Mouse (Mus musculus) limb, embryonic 13.5 days (tissue): ENCODE measurements at regions not wholly inside any gene's neighbourhood (a gene's known extent, or its start where the extent isn't known, plus 50 kb on each side); places are given as distances from the start of the nearest gene placed in this dataset. TPM values are rescaled to one million over a fixed set of nuclear protein-coding genes. Genes with fewer than 3 reads are reported as not detected.

Source experiments
- ATAC-seq: fragments of 200-750 bp; cut with Nextera tagmentation; 2 replicates; pipeline ENCODE4 v1.8.0; 2017; ENCODE audit warnings: low read depth, moderate number of reproducible peaks, moderate TSS enrichment; ENCODE audit not compliant: low FRiP score
- H3K27ac ChIP-seq: fragments of 300-500 bp; sonication (generic); 2 replicates; pipeline ENCODE4 v1.5.1; 2015; ENCODE audit warnings: inconsistent platforms, mild to moderate bottlenecking, moderate library complexity
- H3K27me3 ChIP-seq: fragments of 300-500 bp; sonication (generic); 2 replicates; pipeline ENCODE4 v1.6.1; 2015; ENCODE audit warnings: mild to moderate bottlenecking, inconsistent platforms
- H3K36me3 ChIP-seq: fragments of 300-500 bp; sonication (generic); 2 replicates; pipeline ENCODE4 v1.6.1; 2015; ENCODE audit warnings: inconsistent platforms, mild to moderate bottlenecking, moderate library complexity
- H3K4me1 ChIP-seq: fragments of 300-500 bp; sonication (generic); 2 replicates; pipeline ENCODE4 v1.6.1; 2015; ENCODE audit warnings: inconsistent platforms
- H3K4me2 ChIP-seq: fragments of 300-500 bp; sonication (generic); replicated peaks from 2 replicates; pipeline ENCODE4 v1.6.1; 2015; ENCODE audit warnings: inconsistent platforms, mild to moderate bottlenecking, moderate library complexity
- H3K4me3 ChIP-seq: fragments of 300-500 bp; sonication (generic); 2 replicates; pipeline ENCODE4 v1.5.1; 2015; ENCODE audit warnings: moderate library complexity, mild to moderate bottlenecking, inconsistent platforms
- H3K9ac ChIP-seq: fragments of 300-500 bp; sonication (generic); 2 replicates; pipeline ENCODE4 v1.6.1; 2015; ENCODE audit warnings: mild to moderate bottlenecking, inconsistent platforms
- H3K9me3 ChIP-seq: fragments of 300-500 bp; sonication (generic); 2 replicates; pipeline ENCODE4 v1.6.1; 2016; ENCODE audit warnings: inconsistent platforms
- WGBS: fragments of 180-500 bp; shearing (Covaris S2); methylation state at CpG from one replicate; pipeline ENCODE4 v1.1.7; 2015; 5-methylcytosine and 5-hydroxymethylcytosine counted together
- microRNA-seq: library from miRNA; unstranded; fragments of <30 nt; microRNA quantifications from one replicate; pipeline ENCODE4, GENCODE M21; 2016

GRCm38 (mm10) chr1:168518087-168518486, 86.0 kb upstream of the Pbx1 start:
- H3K27ac ChIP-seq = no peak overlapping the region
- no peaks in the 10 kb centered on the region for H3K4me1 ChIP-seq
- no peak overlapping the region for H3K4me3 ChIP-seq
- H3K4me2 ChIP-seq = no peak overlapping the region
- 78% methylated on average over 6 of the region's 6 CpGs for WGBS
- no peaks in the 10 kb centered on the region for H3K27me3 ChIP-seq
- H3K36me3 ChIP-seq = no peaks in the 10 kb centered on the region
- H3K9ac ChIP-seq = no peak overlapping the region
- H3K9me3 ChIP-seq = no peaks in the 10 kb centered on the region
- ATAC-seq = no peak

- no peaks in the 10 kb centered on the region for H3K36me3 ChIP-seq
- no peak overlapping the region for H3K9ac ChIP-seq
- no peaks in the 10 kb centered on the region for H3K9me3 ChIP-seq
- no peak overlapping the region for H3K4me3 ChIP-seq
- H3K4me1 ChIP-seq = no peaks in the 10 kb centered on the region
- no peak overlapping the region for H3K27ac ChIP-seq
- no peaks in the 10 kb centered on the region for H3K27me3 ChIP-seq
- H3K4me2 ChIP-seq = no peak overlapping the region
- 79% methylated on average over 1 of the region's 1 CpGs for WGBS
- ATAC-seq = no peak
Measured at GRCm38 (mm10) chr1:168506326-168506725, 74.3 kb upstream of the Pbx1 start.

- Histone ChIP-seq H3K4me2 (no peak overlapping the region), H3K27me3 (no peaks in the 10 kb centered on the region), H3K4me1 (no peaks in the 10 kb centered on the region), H3K27ac (no peak overlapping the region), H3K4me3 (no peak overlapping the region), H3K9ac (no peak overlapping the region), H3K36me3 (no peaks in the 10 kb centered on the region), H3K9me3 (no peaks in the 10 kb centered on the region)
- WGBS = 58% methylated on average over 9 of the region's 9 CpGs
- no peak for ATAC-seq
Measured at GRCm38 (mm10) chr1:168504773-168505172, 72.7 kb upstream of the Pbx1 start.

DNA sequence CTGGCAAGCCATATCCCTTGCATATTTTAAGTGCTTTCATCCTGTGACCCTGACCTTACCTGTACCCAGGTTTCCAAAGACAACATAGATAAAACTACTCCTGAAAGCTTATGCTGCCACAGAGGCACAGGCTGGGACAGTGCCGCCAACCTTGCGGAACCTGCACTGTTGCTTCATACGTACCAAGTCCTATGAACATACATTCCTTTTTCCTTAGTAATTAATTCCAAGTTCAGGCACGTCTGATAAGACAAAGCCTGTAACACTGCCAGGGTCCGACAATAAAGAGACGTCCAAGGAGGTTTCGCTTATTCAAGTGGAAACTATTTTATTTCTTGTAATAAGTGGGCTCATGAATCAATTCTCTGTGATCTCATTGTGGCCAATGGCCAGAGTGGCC, 70.2 kb upstream of the Pbx1 start:
- H3K27ac ChIP-seq = no peak overlapping the region
- no peak overlapping the region for H3K4me3 ChIP-seq
- H3K36me3 ChIP-seq = no peaks in the 10 kb centered on the region
- H3K4me1 ChIP-seq = no peaks in the 10 kb centered on the region
- H3K9ac ChIP-seq = no peak overlapping the region
- H3K27me3 ChIP-seq = no peaks in the 10 kb centered on the region
- H3K9me3 ChIP-seq = no peaks in the 10 kb centered on the region
- 58% methylated on average over 7 of the region's 7 CpGs for WGBS
- no peak overlapping the region for H3K4me2 ChIP-seq
- peak; percentile 54; the same call in 1 of the 2 replicates for ATAC-seq

- Histone ChIP-seq H3K9ac (no peak overlapping the region), H3K36me3 (no peaks in the 10 kb centered on the region), H3K27me3 (no peaks in the 10 kb centered on the region), H3K4me2 (no peak overlapping the region), H3K4me1 (no peaks in the 10 kb centered on the region), H3K9me3 (no peaks in the 10 kb centered on the region), H3K4me3 (no peak overlapping the region), H3K27ac (no peak overlapping the region)
- WGBS = 34% methylated on average over 4 of the region's 4 CpGs
- ATAC-seq = no peak
Measured at GRCm38 (mm10) chr1:168501375-168502169, 69.5 kb upstream of the Pbx1 start.

GRCm38 (mm10) chr1:168497801-168498200, 65.7 kb upstream of the Pbx1 start:
- H3K9me3 ChIP-seq = no peaks in the 10 kb centered on the region
- peaks cover 3% of the 10 kb centered on the region; the same call in 1 of the 2 replicates for H3K4me1 ChIP-seq
- no peaks in the 10 kb centered on the region for H3K27me3 ChIP-seq
- 91% methylated on average over 4 of the region's 4 CpGs for WGBS
- no peak overlapping the region for H3K9ac ChIP-seq
- ATAC-seq = no peak
- H3K4me2 ChIP-seq = no peak overlapping the region
- no peak overlapping the region for H3K27ac ChIP-seq
- H3K36me3 ChIP-seq = no peaks in the 10 kb centered on the region
- H3K4me3 ChIP-seq = no peak overlapping the region

DNA sequence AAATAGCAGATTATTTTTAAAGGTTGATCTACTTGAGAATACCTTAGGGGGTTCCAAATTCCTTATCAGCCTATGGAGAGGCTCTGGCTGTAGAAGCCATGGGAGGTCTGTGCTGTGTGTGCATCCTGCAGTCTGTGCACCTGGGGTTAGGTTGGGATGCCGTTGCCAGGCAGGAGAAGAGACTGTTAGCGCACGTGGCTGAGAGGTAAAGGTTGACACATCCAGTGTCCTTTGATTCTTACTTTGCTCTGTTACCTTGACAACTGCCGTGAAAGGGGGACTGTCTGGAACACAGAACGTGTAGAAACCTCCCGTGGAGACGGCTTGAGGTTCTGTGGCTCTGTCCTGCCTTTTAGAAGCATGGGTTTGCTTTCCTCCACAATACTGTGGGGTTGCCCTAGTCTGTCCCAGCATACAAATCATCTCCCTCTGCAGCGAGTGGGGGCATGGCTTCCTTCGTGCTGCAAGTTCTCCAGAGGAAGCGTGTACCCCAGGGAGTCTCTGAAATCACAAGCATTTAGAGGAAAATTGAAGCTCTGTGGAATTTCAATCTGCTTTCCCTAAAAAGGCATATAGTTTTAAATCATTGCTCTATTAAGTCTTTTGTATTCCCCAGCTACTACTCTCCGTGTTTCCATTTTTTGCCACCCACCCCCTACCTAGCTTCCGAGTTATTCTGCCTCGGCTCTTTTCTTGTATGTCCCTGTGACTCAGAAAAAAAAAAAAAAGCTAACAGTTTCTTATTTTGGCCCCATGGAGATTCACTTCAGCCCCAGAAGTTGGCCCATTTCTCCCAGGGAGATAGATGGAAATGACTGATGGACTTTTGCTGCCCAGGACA, 63.8 kb upstream of the Pbx1 start:
- no peak overlapping the region for H3K4me2 ChIP-seq
- H3K27ac ChIP-seq = no peak overlapping the region
- WGBS = 59% methylated on average over 13 of the region's 13 CpGs
- H3K27me3 ChIP-seq = no peaks in the 10 kb centered on the region
- H3K4me3 ChIP-seq = no peak overlapping the region
- ATAC-seq = no peak
- peaks cover 3% of the 10 kb centered on the region; the same call in 1 of the 2 replicates for H3K4me1 ChIP-seq
- no peak overlapping the region for H3K9ac ChIP-seq
- H3K9me3 ChIP-seq = no peaks in the 10 kb centered on the region
- no peaks in the 10 kb centered on the region for H3K36me3 ChIP-seq

- H3K4me3 ChIP-seq = no peak overlapping the region
- no peaks in the 10 kb centered on the region for H3K27me3 ChIP-seq
- no peaks in the 10 kb centered on the region for H3K9me3 ChIP-seq
- no peak overlapping the region for H3K4me2 ChIP-seq
- H3K27ac ChIP-seq = no peak overlapping the region
- no peak overlapping the region for H3K9ac ChIP-seq
- no peaks in the 10 kb centered on the region for H3K36me3 ChIP-seq
- ATAC-seq = no peak
- H3K4me1 ChIP-seq = no peaks in the 10 kb centered on the region
- WGBS = 81% methylated on average over 7 of the region's 7 CpGs
Measured at GRCm38 (mm10) chr1:168487492-168487891, 55.4 kb upstream of the Pbx1 start.

DNA sequence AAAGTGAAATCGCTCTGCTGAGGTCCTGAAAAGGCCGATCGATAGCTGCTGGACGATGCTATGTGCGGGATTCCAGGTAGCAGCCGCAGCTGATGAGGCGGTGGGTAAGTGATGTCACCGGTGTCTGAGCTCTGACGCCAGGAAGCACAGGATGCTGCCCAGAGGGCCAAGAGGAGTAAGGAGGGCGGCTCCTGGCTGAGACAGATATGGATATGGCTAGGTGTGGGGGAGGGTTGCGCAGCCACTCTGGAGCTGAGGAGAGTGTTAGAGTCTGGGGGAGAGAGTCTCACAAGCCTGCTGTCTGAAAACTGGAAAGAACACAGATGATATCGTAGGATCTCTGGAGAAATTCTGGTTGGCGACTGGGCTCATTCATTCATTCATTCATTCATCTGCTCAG, 51.6 kb upstream of the Pbx1 start:
- Histone ChIP-seq H3K27ac (no peak overlapping the region), H3K27me3 (no peaks in the 10 kb centered on the region), H3K36me3 (no peaks in the 10 kb centered on the region), H3K9ac (no peak overlapping the region), H3K4me1 (no peaks in the 10 kb centered on the region), H3K4me2 (no peak overlapping the region), H3K4me3 (no peak overlapping the region), H3K9me3 (no peaks in the 10 kb centered on the region)
- no peak for ATAC-seq
- 78% methylated on average over 13 of the region's 13 CpGs for WGBS

Small RNAs in the stretch of these regions (microRNA-seq; reads per million reads assigned to microRNA genes)
- not detected for gene Mir6348
- not detected for gene Mir6354
